Mouse (Mus musculus): ENCODE results near the gene Drd2.

Drd2 gene

DNA sequence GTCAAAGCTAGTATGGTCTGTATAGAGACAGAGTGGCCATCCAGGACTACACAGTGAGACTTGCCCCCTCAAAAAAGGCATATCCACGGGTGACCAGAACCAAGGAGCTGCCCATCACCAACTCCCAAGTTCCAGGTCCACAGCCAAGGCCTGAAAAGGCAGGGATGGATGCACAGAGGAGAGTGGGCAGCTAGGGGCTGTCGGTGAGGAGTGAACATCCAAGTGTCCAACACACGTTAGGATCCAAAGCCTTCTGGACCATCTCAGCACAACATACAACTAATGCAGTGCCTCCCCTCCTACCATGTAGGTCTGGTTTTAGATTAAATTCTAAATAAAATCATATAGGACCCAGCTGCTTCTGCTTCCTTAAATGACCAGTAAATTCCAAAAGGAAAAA is 115.7 kb downstream of the Drd2 start:
- DNase-seq = no peak

Data from lung, postnatal 14 days (tissue).